Mouse (Mus musculus): ENCODE measurements at regions not wholly inside any gene's neighbourhood (a gene's known extent, or its start where the extent isn't known, plus 50 kb on each side); places are given as distances from the start of the nearest gene placed in this dataset.
"Not testable (repeated sequence)": the region's sequence is repeated elsewhere in the genome, so short reads cannot be mapped to it uniquely, and the experiment has no call there.

DNA sequence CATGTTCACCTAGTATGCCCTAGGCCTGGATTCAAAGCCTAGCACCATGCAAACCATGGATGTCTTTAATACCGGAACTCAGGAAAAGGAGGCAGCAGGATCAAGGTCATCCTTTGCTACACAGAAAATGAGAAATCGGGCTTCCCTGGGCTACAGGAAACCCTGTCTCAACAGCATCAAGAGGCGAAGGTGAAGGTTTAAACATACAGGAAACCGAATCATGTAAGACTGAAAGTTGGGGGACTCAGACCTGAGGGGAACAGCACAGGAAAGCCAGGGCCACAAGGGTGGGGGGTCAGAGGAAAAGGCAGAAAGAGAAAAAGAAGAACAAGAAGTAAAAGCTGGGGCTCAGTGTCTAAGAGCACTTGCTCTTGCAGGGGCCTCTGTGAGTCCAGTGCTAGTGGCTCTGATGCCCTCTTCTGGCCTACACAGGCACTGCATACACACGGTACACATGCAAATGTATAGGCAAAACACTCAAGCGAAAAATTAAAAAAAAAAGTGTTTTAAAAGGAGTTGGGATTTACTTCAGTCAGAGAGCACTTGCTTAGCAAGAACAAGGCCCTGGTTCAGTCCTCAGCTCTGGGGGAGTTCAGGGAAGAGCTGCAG, 111.5 kb downstream of the Raet1d start:
- peak; percentile 19; the same call in 1 of the 2 replicates for TF ChIP-seq CTCF (conservative IDR thresholded peaks at IDR 0.05; ENCODE audit: low read length)
- not testable (repeated sequence) for TF ChIP-seq NANOG (IDR thresholded peaks at IDR 0.05; ENCODE audit: borderline replicate concordance, low read length)

Measured in E14TG2a.4 (cell line).